Mouse (Mus musculus): ENCODE data around the gene Cd274.

- TF ChIP-seq EP300 (IDR thresholded peaks at IDR 0.05; ENCODE audit: insufficient read depth, low read depth, low read length) (no peak), POLR2A (IDR thresholded peaks at IDR 0.05; ENCODE audit: insufficient read depth, low read length) (no peak), CTCF (IDR thresholded peaks at IDR 0.05; ENCODE audit: low read depth, low read length) (no peak)
Measured at GRCm38 (mm10) chr19:29370112-29370511, 2.9 kb downstream of the Cd274 start.

Measured in ES-Bruce4 (cell line).